Mouse (Mus musculus) spleen, postnatal 14 days (tissue): ENCODE measurements at regions not wholly inside any gene's neighbourhood (a gene's known extent, or its start where the extent isn't known, plus 50 kb on each side); places are given as distances from the start of the nearest gene placed in this dataset.

Experiments used
- DNase-seq, 2 experiments: peaks; one replicate each; pipeline ENCODE4 v3.0.0; 2021 to 2022; ENCODE audit warnings: low spot score in 2 of 2

DNA sequence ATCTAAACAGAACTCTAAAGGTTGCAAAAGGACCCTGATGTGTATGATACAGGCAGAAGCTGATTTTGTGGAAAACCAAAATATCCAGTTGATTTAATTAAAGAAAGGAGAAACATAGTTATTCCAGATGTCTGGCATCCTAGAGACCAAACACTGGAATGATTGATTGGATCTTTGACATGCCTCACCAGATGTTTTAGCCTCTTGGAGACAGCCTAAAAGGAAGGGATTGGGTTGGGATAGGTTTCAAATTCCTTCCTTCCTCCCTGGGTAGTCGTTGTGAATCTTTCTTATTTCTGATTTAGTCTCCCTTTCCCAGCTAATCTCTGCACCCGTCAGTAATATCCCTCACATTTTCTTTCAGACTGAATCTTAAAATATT lies 190.9 kb upstream of the Gm9747 start:
- DNase-seq = no peak

DNA sequence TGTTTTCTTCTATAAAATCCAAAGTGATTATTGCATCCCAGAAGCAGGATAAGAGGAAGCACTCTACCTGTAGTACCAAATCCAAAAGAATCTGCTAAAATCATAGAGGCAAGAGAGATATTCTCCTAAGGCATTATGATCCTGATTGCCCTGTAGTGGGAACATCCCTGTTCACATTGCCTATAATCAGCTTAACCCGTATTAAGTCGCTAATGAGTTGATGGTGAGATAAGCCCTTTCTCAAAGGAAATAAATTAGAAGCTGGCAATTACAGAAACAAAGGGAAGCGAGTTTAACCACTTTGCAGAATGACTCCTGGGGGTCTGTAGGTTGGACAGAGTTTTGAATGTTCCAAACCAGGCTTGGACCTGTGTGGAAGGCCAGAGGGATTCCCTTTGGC lies 190.4 kb upstream of the Gm9747 start:
- DNase-seq = no peak

DNA sequence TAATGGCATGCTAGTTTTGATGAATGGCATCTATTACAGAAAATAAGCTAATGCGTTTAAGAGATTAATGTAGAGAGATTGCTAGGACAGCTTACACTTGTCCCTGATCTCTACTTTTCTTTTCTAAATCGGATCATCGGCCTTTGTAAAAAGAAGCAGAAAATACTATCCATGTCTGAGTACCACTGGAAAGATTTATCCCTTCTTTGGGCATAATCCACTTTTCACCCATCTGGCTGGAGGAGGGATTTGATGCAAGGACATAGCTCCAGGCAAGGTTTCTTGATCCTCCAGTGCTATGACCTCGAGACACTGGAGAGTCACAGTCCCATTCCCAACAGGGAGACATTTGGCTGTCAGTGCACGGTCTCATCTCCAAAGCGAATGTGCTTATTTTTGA lies 166.6 kb upstream of the Gm9747 start:
- DNase-seq = no peak

DNA sequence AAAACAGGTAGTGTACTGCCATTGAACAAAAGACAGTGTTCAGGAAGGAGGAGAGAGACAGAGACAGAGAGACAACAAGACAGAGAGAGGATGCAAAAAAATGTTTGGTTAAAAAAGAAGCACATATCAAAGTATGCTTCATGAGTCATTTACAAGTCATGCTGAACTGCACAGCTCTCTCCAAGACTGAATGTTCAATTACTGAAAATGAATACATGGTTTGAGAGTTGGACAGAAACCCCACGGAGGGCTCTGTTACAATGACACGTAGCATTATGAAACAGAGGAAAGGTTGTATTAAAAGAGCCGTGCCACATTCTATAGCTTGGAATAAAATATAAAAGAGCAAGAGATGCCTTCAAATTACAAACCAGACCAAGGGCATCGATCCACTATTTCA lies 164.3 kb upstream of the Gm9747 start:
- DNase-seq = no peak

DNA sequence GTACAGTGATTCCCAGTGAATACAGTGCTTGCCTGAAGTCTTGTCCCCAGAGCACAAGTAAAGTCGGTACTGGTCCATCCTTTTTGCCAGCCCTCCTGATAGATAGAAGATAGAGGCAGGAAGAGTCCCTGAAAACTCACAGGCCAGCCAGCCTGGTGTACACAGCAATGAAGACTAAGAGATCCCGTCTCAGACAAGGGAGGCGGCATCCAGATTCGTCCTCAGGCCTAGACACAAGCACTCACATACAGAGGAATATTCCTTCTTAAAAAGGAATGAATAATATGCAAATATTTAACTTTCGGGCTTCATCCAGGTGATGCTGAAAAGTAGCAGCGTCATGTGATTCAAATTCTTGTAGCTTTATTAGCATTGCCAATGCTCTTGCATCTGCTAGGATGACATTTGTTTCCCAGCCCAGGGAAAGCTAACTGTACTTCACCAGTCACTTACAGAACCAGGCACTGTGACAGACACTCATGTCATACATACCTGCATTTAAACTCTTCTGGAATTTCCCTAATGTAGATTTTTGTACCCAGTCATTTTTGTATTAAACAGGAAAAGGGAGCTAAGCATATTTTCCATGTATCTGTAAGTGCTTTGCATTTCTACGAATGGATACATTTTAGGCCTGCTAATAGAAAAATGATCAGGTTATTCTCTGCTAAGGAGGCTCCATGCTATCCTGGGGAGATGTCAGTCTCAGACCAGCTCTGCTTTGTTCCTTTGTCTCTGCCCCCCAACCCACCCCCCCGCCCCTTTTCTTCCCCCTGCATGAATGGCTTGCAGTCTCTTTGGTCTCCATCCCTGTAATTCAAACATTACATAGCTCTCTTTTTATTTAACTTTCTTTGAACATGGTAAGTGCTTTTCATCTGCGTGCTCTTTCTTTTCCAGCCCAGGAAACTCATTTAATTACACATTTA lies 162.5 kb upstream of the Gm9747 start:
- no peak for DNase-seq

DNA sequence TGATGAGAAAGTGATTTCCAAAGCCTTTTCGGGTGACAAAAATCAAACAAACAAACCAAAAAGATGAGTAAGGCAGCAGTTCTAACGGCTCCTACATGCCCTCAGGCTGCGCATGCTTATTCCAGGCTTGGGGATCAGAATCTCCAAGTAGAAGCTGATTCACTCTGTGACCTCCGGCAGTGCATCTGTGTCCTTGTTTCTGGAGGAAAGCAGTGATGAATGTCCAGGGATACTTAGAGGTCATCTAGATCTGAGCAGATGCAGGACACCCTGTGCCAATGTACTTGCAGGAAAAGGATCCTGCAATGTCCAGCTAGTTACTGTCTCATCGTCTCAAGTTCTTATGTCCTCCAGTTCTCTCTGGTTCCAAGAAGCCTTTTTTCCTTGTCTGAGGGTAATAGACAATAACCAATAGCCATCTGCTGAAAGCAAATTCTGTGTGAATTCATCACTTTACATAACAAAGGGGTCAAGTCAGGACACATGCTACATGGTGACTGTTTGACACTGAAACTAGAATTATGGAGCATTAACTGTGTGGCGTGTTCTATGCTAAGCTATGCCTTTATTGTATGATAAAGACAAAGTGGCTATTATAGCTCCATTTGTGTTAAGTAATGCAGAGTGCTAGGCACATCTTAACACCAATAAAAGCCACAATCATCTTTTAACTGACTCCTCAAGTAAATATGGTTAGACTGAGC lies 143.6 kb upstream of the Gm9747 start:
- DNase-seq = no peak

DNA sequence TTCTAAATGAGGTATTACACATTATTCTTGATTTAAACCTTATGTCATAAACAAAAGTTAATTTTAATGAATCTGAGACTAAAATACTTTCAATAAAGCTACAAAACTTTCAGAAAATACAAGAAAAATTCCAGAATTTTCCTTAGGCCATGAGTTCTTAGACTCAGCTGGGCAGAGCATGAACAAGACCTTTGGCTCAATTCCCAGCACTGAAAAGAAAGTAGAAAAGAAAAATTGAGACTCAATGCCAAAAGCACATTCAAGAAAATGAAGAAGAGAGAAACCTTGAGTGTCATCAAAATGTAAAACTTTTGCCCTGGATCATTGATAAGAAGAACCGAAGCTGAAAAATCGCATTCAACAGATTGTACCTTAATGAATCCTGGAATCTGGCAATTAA lies 137.8 kb upstream of the Gm9747 start:
- DNase-seq = no peak

DNA sequence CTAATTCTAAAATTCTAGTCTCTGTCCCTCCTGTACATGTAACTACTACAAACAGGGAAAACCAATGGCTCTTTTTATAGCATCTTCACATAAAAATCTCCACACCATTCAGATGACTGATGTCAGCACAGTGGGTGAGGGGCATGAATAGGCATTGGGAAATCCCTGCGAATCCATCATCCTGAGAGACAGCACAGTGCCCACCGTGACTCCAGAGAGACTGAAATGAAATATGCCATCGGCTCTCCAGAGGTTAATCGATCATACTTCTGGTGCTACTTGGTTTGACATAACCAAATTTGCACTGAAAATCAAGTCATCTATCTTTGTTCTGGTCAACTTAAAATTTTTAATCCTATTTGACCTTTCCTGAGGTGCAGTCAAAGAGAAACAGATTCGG lies 126.2 kb upstream of the Gm9747 start:
- DNase-seq = no peak

DNA sequence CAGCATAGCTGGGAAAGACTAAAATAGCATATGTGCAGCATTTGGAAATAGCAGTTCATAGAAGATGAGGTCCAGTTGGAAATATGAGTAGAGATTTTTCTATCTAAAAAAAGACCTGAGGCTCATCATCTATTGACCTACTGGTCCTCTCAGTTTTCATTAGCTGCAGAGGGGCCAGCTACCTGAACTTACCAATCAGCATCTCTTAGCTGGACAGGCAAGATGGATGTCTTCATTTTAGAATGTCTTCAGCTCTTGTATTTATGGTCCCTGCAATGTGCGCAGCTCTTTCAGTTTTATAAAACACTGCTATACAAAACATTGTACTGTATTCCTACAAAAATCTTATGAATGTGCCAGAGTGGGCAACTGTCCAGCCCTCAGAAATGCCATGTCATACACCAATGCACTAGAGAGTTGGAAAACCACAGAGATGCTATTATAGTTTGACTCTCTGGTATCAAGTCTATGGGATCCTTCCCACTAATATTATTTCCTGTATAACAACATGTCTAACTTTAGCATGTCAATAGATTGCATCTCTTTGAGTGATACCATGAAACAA lies 122.8 kb upstream of the Gm9747 start:
- no peak for DNase-seq

DNA sequence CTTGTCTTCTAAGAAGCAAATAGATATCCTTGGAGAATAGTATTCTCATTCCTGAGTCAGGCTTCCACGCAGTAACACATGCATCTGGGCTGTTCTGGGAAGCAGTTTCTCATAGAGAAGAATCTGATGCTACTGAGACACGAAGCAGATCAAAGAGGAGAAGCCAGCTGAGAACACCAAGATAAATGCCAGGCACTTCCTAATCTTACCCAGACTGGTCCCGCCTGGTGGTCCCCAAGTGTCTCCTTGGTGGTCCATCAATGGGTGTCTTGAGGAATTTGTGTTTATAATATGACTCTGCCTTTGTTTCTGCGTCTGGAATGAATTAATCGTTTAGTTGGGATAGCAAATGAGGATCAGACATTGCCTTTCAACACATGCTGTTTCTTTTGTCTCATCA lies 120.5 kb upstream of the Gm9747 start:
- DNase-seq = no peak

DNA sequence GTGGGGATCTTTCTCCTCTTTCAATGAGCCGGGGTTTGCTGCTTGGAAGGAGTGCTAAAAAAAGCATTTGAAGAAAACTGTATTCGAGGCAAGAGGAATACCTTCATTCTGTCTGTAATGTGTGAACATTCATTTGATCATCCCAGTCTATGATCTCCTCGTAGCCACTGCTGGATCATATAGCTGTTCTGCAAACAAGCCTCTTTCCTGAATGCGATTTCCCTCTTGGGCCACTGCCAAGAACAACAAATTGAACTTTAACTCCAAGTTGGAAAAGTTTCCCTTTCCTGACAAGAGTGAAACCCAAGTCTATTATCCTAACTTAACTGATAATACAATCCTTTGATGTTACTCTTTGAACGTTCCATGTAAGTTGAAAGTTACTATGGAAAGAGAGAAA lies 108.4 kb upstream of the Gm9747 start:
- no peak for DNase-seq

DNA sequence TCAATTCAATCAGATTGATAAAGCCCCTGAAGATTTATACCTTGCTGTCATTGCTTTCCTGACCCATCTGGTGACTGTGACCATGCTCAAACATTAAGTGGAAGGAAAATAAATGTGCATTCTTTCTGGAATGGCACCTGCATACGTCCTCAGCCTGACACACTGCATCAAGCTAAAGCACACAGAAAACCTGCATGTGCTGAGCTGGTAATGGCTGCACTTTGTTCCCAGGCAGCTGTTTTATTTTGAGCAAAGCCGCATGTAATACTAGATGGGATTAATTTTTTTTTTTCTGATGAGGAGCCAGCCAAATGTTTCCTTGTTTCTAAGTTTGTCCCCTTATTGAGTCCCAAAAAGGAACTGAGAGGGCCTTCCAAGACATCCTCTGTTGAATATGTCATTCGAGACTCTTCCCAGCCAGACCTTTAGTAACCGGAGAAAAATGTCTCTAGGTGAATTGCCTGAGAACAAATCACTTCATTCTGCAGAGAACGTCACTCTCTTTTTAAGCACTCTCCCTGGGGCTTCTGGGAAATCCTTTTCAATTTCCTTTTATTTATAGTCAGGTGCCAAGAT lies 103.1 kb upstream of the Gm9747 start:
- DNase-seq = no peak

DNA sequence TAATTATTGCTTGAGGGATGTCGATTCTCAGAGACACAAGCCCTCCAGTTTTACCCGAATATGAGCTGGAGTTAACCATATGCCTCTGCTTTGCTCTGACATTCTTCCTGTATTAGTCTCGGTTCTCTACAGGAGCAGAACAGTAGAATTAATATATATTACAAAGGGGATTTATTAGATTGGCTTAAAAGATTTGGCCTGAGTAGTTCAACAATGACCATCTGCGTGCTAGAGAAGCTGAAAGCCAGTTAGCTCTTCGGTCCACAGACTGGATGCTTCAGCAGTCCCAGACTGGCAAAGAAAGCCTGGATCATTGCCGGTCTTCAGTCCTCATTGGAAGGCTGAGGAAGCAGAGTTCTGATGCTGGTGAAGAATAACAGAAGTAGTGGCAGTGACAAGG lies 100.4 kb upstream of the Gm9747 start:
- DNase-seq = no peak

DNA sequence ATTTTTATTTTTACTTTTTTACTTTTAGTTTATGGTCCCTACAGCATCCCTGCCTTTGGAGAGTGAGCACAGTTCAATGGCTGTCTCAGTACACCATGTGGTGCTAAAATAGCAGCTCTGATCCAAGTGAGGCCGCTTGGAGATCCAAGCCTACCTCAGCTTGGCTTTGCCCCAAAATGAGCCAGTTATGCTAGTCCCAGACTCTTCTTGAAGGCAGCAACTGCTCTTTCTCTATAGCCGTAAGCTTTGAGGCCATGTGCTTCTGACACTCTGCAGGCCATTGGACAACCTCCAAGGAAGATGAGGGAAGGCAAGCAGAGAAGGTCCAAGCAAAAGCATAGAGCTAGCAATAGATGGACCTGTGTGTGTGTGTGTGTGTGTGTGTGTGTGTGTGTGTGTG lies 98.0 kb upstream of the Gm9747 start:
- DNase-seq = no peak

DNA sequence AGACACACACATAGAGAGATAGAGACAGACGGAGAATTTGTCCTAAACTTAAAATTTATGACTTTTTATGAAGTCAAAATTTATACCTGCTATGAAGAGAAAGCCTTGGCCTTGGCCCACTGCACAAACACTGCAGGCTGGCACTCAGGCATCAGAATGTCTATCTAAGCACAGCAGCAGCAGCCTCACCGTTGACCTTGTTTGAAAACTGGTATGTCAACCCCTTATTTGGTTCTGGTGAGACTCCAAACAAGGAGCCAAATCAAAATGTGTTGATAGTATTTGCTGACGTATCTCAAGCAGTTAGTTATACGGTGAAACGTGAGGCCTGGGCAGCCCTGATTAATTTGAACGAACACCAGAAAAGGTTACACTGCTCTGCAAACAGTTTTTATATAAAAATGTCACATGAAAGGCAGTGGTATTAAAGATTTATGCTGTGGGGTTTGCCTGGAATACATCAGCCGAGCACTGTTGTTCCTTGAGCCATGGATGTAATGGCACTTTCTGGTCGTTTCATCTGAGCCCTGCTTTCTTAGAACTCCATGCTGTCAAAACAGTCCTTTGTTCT lies 97.1 kb upstream of the Gm9747 start:
- no peak for DNase-seq

DNA sequence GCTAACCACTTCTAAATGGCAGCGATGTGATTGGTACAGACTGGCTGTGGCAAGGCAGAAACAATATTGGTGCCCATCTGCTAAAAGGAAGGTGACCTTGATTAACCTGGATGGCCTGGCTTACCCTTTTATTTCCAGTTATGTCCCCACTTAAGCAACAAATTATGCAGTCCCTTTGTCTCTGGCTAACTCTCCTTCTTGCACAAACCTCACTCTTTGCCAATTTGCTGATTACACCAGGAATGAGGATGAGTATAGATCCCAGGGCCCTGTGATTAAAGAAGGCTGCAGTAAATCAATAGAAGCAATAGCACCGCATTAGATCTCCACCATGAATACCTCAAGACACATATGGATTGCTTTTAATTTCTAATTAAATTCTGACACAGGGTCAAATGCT lies 87.7 kb upstream of the Gm9747 start:
- no peak for DNase-seq

DNA sequence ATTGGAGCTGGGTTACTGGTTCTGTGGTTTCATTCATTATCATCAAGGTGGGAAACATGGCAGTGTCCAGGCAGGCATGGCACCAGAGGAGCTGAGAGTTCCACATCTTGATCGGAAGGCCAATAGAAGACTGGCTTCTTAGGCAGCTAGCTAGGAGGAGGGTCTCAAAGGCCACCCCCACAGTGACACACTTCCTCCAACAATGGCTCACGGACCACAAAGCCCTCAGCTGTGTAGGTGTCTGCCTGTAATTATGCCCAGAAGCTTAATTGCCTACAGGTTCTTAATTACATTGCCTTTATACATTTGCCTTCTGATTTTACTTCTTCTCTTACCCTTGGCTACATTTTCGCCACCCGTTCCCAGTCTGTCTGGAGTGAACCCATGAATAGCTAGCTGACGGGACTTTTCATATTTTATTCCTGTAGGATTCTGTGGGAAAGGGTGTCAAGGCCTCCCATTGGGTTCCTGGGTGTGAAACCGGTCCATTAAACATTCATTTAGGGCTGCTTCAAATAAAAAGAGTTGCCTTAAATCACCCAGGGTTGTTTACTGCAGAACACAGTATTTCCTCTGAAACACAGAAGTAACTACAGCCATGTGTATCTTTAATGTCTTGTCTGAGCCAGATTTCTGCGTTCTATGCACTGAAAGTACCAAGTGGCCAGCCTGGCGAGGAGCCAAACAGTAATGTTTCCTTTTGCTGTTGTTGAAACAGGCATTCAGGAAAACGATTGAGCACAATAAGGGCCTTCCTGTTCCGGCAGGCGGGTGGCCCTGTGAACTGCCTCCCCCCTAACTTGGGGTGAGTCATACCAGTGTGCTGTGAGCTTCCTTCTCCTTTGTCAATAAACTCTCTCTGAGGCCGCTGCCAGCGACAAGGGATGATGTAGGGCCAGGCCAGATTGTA lies 82.4 kb upstream of the Gm9747 start:
- DNase-seq = peak in 1 of 2 experiments; percentile 1

DNA sequence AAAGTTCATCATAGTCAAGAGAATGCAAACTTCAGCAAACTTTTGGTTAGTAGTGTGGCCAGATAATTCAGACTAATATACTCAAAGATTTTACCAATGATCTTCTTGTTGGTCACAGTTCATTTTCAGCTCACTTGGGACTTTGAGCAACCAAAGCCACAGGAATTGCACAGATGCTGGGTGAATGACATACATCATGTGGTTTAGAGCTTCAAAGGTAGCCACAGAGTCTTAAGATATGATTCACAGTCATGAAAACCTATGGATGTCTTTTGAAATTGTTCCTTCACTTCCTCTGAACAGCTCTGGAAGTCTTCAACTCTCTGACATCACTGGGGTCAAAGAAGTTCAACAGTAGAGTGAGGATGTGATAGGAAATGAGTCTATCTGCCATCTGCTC lies 77.0 kb upstream of the Gm9747 start:
- no peak for DNase-seq

DNA sequence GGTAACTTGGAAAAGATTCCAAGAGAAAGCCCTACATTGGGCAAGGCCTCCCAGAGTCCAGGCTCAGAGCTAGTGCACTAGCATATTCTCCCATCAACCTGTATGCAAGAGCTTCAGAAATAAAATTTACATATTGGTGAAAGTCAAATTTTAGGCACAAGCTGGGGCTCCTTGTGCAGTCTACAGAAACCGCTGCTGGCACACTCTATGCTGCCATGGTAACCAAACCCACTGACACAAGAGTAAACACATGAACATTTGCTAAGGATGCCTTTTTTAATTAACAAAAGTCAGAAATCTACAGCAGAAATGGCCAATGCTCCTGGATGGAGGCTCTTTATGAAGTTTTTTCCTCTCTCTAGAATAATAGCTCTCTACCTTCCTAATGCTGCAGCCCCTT lies 75.9 kb upstream of the Gm9747 start:
- no peak for DNase-seq

DNA sequence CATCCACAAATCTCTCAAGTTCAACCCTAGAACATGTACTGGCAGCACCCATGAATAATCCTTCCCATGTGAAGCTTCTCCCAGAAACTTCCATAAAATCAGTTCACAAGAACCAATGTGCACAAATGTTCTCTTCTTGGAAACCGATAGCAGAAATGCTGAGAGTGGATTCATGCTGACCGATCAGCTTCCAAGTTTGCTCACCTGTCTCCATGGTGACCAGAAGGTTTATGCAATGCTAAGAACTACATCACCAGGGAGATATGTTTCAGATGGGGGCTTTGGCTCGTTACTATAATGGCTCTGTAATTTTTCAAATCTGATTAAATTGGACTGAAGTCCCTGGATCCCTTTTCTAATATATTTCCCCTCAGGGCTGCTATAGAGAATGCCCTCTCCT lies 74.4 kb upstream of the Gm9747 start:
- no peak for DNase-seq

DNA sequence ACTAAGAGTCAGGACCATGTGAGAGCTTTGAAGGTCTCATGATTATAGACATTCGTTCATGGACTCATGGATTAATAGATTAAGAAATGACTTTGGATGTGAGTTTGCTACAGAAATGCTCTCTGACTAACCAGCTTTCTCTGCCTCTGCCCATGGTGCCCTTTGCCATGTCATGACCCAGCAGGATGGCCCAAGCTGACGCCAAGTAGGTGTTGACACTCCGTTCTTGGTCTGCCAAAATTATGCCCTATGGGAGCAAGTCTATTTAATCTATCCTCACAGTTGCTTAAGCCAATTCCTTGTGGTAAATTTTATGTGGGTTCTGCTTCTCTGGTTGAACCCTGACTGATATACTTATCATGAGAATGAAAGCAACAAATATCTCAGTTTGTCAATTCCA lies 73.7 kb upstream of the Gm9747 start:
- no peak for DNase-seq
